Mouse (Mus musculus) left cerebral cortex, adult 8-10 months (tissue): ENCODE measurements around the gene Ugp2. TPM values are rescaled to one million over a fixed set of nuclear protein-coding genes. Genes with fewer than 3 reads are reported as not detected.
"Not testable (repeated sequence)": the region's sequence is repeated elsewhere in the genome, so short reads cannot be mapped to it uniquely, and the experiment has no call there.

ENCODE experiments used
- DNase-seq, 2 experiments: peaks; one replicate each; pipeline ENCODE4 v3.0.0; 2022; ENCODE audit warnings: low spot score in 2 of 2
- microRNA-seq, 2 experiments: library from miRNA; unstranded; fragments of <30 nt; microRNA quantifications; one replicate each; pipeline ENCODE4 v1.2.0; 2022
- total RNA-seq, 4 experiments: library from RNA; stranded (reverse); gene quantifications; 2 replicates each; pipeline ENCODE4 v1.2.4; 2022

Gene Ugp2
- total RNA-seq, 4 experiments from 2014 or later = 68.6 to 83.5 (median 78.2) TPM

DNA sequence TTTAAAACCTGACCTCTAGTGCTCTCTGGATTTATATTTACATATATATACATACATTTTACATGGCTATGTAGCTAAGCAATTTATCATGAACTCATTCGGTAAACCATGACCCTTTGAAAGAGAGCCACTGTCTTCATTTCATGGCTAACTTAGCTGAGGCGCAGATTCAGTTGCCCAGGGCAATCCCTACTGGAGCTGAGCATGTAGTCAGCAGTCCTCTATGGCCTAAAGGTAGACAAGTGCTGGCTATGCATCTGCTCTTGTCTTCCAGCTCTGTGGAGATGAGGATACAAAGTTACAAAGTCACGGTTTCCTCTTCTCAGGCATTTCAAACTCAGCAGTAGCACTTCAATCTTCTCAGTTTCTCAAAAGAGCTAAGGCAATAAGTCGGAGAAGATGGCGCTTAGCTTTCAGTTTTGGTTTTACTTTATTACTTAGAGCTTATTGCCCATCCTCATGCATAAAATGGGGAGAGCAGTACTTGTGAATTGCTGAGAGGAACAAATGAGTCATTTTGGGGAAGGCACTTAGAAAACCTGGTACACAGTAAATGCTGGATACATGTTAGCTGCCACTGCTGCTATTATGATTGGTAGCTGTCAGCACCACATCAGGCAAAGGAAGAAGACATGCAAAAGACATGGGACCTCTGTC is 38.2 kb downstream of the Ugp2 start:
- no peak for DNase-seq

DNA sequence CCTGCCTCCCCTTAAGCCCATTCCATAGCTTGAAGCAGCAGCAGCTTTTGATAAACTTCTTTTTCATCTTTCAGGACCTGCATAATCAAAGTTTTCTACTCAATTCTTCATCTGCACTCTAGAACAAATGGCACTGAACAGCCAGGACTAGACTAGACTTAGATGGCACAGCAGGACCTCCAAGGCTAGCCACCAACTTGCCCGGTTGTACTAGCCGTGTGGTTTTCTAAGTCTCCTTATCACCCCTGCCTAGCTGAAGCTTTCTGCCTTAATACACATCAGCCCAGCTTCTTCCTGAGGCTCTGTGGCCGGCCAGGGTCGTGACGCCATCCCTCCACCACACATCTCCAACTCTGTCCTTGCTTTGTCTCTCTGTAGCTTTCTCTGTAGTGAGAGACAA is 42.9 kb downstream of the Ugp2 start:
- no peak for DNase-seq

DNA sequence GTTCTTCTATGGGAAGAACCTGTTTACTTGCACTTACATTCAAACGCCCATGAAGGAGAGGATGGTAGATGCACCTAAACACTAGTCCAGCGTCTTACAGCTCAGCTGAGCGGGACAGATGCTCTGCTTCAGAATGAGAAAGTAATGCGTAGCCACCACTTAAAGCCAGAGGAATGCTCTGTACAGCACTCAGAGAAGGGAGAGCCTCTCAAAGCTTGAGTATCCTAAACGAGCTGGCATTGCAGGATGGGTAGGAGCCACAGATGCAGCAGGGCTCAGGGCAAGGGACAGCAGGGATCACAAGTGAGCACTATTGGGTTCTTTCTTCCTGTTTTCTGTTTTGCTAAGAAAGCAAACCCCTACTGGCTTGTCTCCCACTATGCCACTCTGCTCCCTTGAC is 43.5 kb downstream of the Ugp2 start:
- DNase-seq = no peak

DNA sequence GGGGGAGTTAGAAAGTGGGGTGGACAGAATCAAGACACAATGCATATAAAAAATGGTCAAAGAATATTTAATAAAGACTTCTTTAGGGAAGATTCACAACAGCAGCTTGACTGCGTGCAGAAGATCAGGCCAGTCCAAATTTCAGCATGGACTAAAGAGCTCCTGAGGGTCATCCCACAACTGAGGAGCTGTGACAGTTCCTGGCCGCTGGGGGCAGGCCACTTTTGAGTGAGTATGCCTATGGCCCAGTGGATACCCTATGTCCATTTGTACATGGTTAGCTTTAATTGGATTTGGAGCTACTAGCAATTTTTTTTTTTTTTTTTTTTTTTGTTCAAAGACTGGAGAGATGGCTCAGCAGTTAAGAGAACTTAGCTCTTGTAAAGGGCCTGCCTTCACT is 44.2 kb downstream of the Ugp2 start:
- DNase-seq = no peak

DNA sequence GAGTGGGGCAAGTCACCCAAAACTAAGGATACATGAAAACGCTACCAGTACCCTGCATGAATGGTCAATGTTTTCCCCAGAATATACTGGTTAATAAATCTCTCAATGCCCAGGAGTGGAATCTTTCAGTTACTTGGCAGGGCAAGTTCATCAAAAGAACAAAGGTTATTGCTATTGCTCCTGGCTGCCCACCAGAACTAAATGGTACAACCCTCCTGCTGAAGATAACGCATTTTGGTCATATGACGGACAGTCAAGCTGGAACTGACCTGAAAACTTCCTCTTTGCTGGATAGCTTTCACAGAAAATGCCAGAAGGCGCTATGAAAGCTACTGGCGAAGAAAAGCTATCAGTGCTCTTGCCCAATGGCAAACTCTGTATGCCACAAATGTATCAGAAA is 45.2 kb downstream of the Ugp2 start:
- no peak for DNase-seq

DNA sequence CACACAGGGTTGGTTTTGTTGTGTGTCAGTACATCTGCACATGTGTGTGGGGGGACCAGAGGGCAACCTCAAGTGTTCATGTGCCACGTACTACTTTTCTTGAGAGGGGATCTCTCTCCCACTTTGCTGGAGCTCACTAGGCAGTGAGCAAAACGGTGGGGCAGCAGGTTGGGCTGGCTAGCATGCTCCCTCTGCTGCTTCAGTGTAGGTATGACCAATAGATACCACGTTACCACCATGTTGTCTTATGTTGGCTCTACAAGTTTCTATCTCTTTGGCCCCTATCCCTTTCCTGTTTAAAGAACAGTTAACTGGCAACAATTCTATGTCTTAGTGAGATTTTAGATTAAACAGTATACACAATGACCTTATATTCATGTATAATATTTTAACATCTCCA is 48.7 kb downstream of the Ugp2 start:
- DNase-seq = no peak

DNA sequence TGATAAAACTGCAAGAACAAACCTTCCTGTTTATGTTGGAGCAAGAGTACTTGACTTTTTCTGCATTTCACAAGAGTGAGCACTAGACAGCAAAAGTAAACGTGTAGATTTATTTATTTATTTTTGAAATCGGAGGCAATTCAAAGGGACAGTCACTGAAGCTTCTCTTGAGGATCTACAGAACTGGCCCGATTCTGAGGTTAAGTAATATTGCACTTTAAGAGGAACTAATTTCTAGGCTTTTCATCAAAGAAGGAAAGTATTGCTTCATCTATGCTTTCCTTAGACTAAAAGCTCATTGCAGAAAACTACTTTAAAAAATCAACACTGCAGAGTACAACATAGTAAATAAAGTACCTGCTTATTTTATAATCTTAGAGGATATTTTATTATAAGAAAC is 49.4 kb downstream of the Ugp2 start:
- no peak for DNase-seq

DNA sequence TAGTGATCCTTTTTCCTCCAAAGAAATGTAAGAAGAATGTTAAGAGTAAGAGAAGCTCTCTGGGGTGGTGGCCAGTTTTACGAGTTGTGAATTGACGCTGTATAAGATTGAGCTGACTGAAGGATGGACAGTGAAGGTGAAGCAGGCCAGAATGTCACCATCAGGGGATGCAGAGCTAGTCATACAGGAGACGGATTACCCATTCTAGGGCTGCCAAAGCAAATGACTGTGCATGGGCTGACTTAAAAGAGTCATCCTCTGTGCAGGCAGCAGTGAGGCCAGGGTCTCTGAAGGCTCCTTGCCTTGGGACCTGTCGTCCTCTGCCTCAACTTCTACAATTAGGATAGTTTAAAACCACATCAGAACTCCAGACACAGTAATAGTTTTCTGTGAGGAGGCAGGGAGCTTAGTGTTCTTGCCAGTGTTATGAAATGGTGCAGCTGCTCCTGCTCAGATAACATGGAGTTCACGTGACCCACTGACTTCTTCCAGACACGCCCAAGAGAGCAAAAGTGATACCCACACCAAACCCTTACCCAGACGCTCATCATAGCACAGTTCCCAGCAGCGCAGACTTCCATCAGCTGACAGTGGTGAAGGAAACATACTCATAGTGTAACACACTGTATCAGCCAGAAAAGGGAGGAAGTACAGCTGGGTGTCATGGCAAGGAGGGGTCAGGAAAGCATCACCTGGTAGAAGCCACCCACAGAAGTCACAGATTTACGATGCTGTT is 56.9 kb downstream of the Ugp2 start:
- no peak for DNase-seq

DNA sequence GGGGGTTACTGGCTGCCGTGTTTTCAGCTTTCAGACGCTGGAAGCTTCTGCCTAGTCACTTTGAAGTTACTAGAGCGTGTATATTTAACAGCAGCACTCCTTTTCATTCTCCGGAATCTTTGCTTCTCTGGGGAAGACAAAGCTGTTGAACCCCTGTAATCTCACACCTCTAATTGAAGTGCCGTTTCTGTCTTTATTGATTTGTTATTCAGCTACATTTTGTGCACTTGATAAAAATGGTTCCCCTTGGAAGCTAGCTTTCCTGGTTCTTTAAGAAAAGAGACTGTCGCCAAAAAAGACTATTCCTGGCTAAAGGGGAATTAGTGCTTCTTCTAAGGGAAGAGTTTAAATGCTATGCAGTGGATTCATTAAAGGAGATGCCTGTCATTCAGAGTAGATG is 61.5 kb downstream of the Ugp2 start:
- DNase-seq = no peak

DNA sequence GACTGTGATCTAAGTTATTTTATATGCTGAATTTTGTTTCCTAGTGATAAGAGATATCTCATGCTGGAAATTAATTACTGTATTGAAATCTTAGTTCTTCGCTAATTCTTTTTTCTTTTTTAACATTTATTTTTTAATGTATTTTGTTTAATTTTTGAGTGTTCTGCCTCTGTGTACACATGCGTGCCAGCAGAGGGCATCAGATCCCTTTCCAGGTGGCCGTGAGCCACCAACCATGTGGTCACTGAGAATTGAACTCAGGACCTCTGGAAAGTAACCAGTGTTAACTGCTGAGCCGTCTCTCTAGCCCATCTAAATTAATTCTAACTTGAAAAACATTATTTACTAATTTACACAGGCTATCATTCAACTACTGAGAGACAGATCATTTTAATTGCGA is 62.9 kb downstream of the Ugp2 start:
- no peak for DNase-seq

DNA sequence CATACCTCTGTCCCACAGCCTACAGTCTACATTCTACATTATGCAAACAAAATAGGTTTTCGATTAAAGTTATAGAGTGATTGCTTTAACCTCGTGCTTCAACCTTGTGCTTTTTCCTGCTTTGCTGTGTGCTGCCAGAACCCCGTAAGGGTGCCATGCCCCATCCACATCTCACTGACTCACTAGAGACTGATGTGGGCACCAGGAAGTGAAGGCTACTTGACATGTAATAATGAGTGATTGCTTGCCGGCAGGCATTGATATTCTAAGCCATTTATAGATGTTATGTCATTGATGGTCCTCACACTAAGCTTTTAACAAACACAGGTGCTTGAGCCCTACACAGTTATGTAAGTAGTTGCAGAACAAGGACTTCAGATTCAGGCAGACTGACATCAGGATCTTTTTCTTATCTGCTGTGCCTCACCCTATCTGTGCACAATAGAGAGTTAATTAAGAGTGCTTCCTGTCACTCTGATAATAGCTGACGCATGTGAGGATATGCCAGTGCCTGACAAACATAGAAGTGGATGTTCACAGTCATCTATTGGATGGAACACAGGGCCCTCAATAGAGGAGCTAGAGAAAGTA is 63.8 kb downstream of the Ugp2 start:
- no peak for DNase-seq

DNA sequence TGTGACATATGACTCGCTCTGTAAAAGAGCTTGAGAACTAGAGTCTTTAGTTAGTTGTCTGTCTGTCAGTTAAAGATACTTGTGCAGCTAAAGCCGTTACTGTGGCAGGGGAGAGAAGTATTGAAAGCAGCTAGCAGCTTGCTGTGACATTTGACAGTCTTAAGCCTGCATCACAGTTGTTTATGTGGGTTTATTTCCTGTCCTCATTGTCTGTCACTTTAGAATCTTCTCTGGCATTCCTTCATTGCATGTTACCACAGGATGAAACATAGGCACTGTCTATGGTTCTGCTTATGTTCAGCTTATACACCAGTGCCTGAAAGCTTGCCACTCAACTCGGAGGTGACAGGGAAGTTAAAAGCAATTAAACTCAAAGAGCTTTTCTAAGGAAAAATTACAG is 67.4 kb downstream of the Ugp2 start:
- no peak for DNase-seq

DNA sequence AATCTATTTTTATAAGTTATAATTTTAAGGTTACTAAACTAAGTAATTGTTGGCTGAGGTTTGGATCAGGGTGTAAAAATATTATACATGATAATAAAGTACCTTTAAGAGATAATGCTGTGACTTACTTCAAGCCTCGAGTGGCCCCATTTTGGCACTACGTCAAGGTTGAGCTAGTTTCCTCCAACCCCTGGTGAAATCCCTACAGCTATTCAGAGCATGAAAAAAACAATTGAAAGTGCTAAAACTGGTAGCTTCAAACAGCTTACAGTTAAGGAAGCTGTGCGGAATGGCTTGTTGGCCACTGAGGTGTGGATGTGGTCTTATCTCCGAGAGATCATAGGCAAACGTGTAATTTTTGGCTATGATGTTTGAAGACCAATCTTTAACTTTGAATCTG is 75.5 kb downstream of the Ugp2 start:
- DNase-seq = no peak

DNA sequence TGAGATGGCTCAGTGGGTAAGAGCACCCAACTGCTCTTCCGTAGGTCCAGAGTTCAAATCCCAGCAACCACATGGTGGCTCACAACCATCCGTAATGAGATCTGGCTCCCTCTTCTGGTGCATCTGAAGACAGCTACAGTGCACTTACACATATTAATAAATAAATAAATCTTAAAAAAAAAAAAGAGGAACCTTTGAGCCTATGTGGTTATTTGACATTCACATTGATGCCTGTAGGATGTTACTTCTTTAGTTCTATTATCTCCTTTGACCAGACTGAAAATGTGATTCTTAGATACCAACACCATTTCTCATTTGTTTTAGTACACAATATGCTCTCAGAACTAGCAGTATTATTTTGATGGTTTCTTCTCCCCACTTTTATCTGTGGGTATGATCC is 82.8 kb downstream of the Ugp2 start:
- DNase-seq = not testable (repeated sequence)

DNA sequence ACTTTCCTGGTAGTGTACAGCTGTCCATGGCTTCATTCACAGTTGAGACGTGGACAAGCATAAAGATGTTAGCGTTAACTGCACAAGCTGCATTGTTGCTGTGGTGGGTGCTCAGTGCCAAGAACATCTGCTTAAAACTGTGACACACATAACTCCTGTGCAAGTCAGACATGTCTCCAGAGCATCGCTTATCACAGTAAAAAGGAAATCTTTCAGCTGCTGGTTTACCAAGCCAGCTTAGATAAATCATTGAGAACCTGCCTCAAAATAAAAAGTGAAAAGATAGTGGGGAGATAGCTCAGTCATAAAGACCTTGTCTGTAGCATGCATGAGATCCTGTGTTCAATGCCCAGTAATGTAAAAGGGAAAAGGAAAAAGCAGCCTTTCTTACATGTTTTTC is 84.6 kb downstream of the Ugp2 start:
- DNase-seq = no peak

DNA sequence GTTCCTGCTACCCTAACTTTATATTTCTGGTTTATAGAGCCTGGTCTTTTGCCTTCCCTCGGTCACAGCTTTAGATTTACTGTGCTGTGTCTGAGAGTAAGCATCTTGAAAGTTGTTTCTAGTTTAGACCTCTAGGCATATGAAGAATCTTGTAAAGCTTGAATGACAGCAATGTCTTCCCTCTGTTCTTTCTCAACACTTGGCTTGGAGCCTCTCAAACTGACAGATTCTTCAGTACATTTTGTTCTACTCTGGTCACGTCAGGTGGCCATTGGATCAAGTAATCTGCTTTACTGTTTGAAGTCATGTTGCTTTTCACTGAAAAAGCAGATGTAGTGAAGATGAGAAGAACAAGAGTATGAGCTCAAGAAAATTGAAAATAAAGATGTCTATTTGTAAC is 94.8 kb downstream of the Ugp2 start:
- no peak for DNase-seq

Small RNA genes within 50 kb of the gene (microRNA-seq; reads per million reads assigned to microRNA genes)
- 0 reads per million in 2 experiments for gene Mir1933

Other genes with a start within 250 kb of the Ugp2 start
- gene Vps54, start 131.9 kb downstream of the Ugp2 start, total RNA-seq = 10 to 100 TPM; 26.8 to 31.2 (median 28.0) TPM
- 10 to 100 TPM; 12.7 to 16.4 (median 14.1) TPM for gene Wdpcp, start 201.0 kb upstream of the Ugp2 start, total RNA-seq
- 1,000 to 10,000 TPM in 2 of 4 experiments, 100 to 1,000 TPM in 2; 821 to 1,026 (median 921) TPM for gene Mdh1, start 201.2 kb upstream of the Ugp2 start, total RNA-seq